Mouse (Mus musculus) MEL (cell line): ENCODE data around the gene Fmn2. TPM values are rescaled to one million over a fixed set of nuclear protein-coding genes. Genes with fewer than 3 reads are reported as not detected.

ENCODE experiments used
- DNase-seq: peaks from one replicate; pipeline ENCODE4 v3.0.0; 2011; ENCODE audit warnings: low read depth, low spot score
- H3K27ac ChIP-seq: 2 replicates; pipeline ENCODE4 v1.5.1; 2012; ENCODE audit warnings: low read depth, mild to moderate bottlenecking, control low read depth, low read length, moderate library complexity; ENCODE audit not compliant: control insufficient read depth
- H3K27me3 ChIP-seq, 2 experiments: fragments of 150-350 bp in 1 of 2; sonication (generic) in 1 of 2; 2 replicates each; pipeline ENCODE4 v1.6.1; 2012; ENCODE audit warnings: low read length in 2 of 2, mild to moderate bottlenecking in 2 of 2, improper control_type of control experiment in 1 of 2, moderate library complexity in 1 of 2; ENCODE audit not compliant: insufficient read depth in 2 of 2, control insufficient read depth in 1 of 2
- H3K36me3 ChIP-seq, 2 experiments: 2 replicates each; pipeline ENCODE4 v1.6.1; 2012 to 2014; ENCODE audit warnings: low read length in 2 of 2, improper control_type of control experiment in 1 of 2, inconsistent platforms in 1 of 2, mild to moderate bottlenecking in 1 of 2; ENCODE audit not compliant: insufficient read depth in 2 of 2, control insufficient read depth in 1 of 2
- H3K4me1 ChIP-seq, 2 experiments: fragments of 150-350 bp in 1 of 2; sonication (generic) in 1 of 2; 2 replicates each; pipeline ENCODE4 v1.6.1; 2012; ENCODE audit warnings: low read length in 2 of 2, improper control_type of control experiment in 1 of 2, mild to moderate bottlenecking in 1 of 2; ENCODE audit not compliant: insufficient read depth in 2 of 2, control insufficient read depth in 1 of 2
- H3K4me3 ChIP-seq, 2 experiments: fragments of 150-350 bp in 1 of 2; sonication (generic) in 1 of 2; 2 replicates each; pipeline ENCODE4 v1.5.1; 2012; ENCODE audit warnings: low read depth in 2 of 2, low read length in 2 of 2, mild to moderate bottlenecking in 2 of 2, moderate library complexity in 2 of 2, control low read depth in 1 of 2, improper control_type of control experiment in 1 of 2; ENCODE audit not compliant: control insufficient read depth in 1 of 2, insufficient read depth in 1 of 2
- H3K79me2 ChIP-seq: 2 replicates; pipeline ENCODE4 v1.6.1; 2012; ENCODE audit warnings: mild to moderate bottlenecking, low read length, moderate library complexity; ENCODE audit not compliant: control insufficient read depth, poor library complexity, insufficient read depth
- H3K9ac ChIP-seq: 2 replicates; pipeline ENCODE4 v1.6.1; 2012; ENCODE audit warnings: low read depth, mild to moderate bottlenecking, control low read depth, low read length, moderate library complexity; ENCODE audit not compliant: control insufficient read depth, poor library complexity, severe bottlenecking
- H3K9me3 ChIP-seq: fragments of 150-350 bp; sonication (generic); replicated peaks from 2 replicates; pipeline ENCODE4 v1.6.1; 2012; ENCODE audit warnings: mild to moderate bottlenecking, low read length, improper control_type of control experiment, moderate library complexity; ENCODE audit not compliant: insufficient read depth
- CHD1 ChIP-seq: IDR thresholded peaks from 2 replicates; pipeline ENCODE4 v1.6.1; 2012; ENCODE audit warnings: low read depth, mild to moderate bottlenecking, inconsistent platforms, low read length, improper control_type of control experiment
- CHD2 ChIP-seq: IDR thresholded peaks from 2 replicates; pipeline ENCODE4 v1.6.1; 2011; ENCODE audit warnings: low read length, improper control_type of control experiment
- GABPA ChIP-seq: IDR thresholded peaks from 2 replicates; pipeline ENCODE4 v1.6.1; 2012; ENCODE audit warnings: low read depth, mild to moderate bottlenecking, inconsistent platforms, low read length, improper control_type of control experiment, moderate library complexity
- GATA1 ChIP-seq: IDR thresholded peaks from 2 replicates; pipeline ENCODE4 v1.6.1; 2011; ENCODE audit warnings: low read depth, low read length, improper control_type of control experiment
- HCFC1 ChIP-seq: IDR thresholded peaks from 2 replicates; pipeline ENCODE4 v1.6.1; 2012; ENCODE audit warnings: low read depth, mild to moderate bottlenecking, inconsistent platforms, low read length, improper control_type of control experiment, moderate library complexity
- JUND ChIP-seq: IDR thresholded peaks from 2 replicates; pipeline ENCODE4 v1.6.1; 2011; ENCODE audit warnings: low read depth, mild to moderate bottlenecking, improper control_type of control experiment, low read length
- KAT2A ChIP-seq: conservative IDR thresholded peaks from 2 replicates; pipeline ENCODE4 v1.6.1; 2012; ENCODE audit warnings: low read depth, low read length, improper control_type of control experiment, inconsistent platforms
- MAZ ChIP-seq: IDR thresholded peaks from 2 replicates; pipeline ENCODE4 v1.6.1; 2012; ENCODE audit warnings: low read depth, mild to moderate bottlenecking, inconsistent platforms, low read length, improper control_type of control experiment
- MEF2A ChIP-seq: IDR thresholded peaks from 2 replicates; pipeline ENCODE4 v1.6.1; 2014; ENCODE audit warnings: low read depth, mild to moderate bottlenecking, inconsistent platforms, low read length, improper control_type of control experiment; ENCODE audit not compliant: poor library complexity, insufficient replicate concordance, severe bottlenecking; ENCODE audit errors: extremely low read depth
- MYC ChIP-seq: IDR thresholded peaks from 2 replicates; pipeline ENCODE4 v1.6.1; 2011; ENCODE audit warnings: low read depth, mild to moderate bottlenecking, low read length, improper control_type of control experiment, moderate library complexity
- NRF1 ChIP-seq: IDR thresholded peaks from 2 replicates; pipeline ENCODE4 v1.6.1; 2014; ENCODE audit warnings: low read depth, mild to moderate bottlenecking, inconsistent platforms, low read length, improper control_type of control experiment, moderate library complexity; ENCODE audit not compliant: poor library complexity, insufficient read depth, severe bottlenecking
- POLR2AphosphoS5 ChIP-seq: IDR thresholded peaks from 2 replicates; pipeline ENCODE4 v1.6.1; 2012; ENCODE audit warnings: low read depth, borderline replicate concordance, mild to moderate bottlenecking, inconsistent platforms, low read length, moderate library complexity, mixed read lengths
- RCOR1 ChIP-seq: IDR thresholded peaks from 2 replicates; pipeline ENCODE4 v1.6.1; 2012; ENCODE audit warnings: low read depth, mild to moderate bottlenecking, inconsistent platforms, low read length, improper control_type of control experiment
- TAL1 ChIP-seq: IDR thresholded peaks from 2 replicates; pipeline ENCODE4 v1.6.1; 2012; ENCODE audit warnings: mild to moderate bottlenecking, inconsistent platforms, low read length, moderate library complexity, mixed read lengths
- TCF12 ChIP-seq: IDR thresholded peaks from 2 replicates; pipeline ENCODE4 v1.6.1; 2014; ENCODE audit warnings: low read depth, mild to moderate bottlenecking, inconsistent platforms, low read length, improper control_type of control experiment, moderate library complexity
- ZKSCAN1 ChIP-seq: IDR thresholded peaks from 2 replicates; pipeline ENCODE4 v1.6.1; 2012; ENCODE audit warnings: low read depth, mild to moderate bottlenecking, inconsistent platforms, low read length, improper control_type of control experiment, moderate library complexity
- ZNF384 ChIP-seq: IDR thresholded peaks from 2 replicates; pipeline ENCODE4 v1.6.1; 2012; ENCODE audit warnings: low read depth, mild to moderate bottlenecking, inconsistent platforms, low read length, improper control_type of control experiment
- polyA plus RNA-seq, 2 experiments: library from polyadenylated mRNA; stranded (reverse) in 1 of 2; unstranded in 1 of 2; fragments of >175 nt in 1 of 2; fragments of >200 nt in 1 of 2; gene quantifications; 2 replicates each; pipeline versions ENCODE4 v1.2.1 to v1.2.4; 2012; ENCODE audit warnings: low replicate concordance in 2 of 2, low read depth in 1 of 2; ENCODE audit not compliant: insufficient read length in 2 of 2, insufficient read depth in 1 of 2, missing spikeins in 1 of 2
- total RNA-seq: library from RNA; depleted of rRNA; stranded (reverse); fragments of 300-350 nt; gene quantifications from 2 replicates; pipeline ENCODE4 v1.2.3, GENCODE M21; 2012

Gene Fmn2
- total and polyA plus RNA-seq, 3 experiments, result not detected

DNA sequence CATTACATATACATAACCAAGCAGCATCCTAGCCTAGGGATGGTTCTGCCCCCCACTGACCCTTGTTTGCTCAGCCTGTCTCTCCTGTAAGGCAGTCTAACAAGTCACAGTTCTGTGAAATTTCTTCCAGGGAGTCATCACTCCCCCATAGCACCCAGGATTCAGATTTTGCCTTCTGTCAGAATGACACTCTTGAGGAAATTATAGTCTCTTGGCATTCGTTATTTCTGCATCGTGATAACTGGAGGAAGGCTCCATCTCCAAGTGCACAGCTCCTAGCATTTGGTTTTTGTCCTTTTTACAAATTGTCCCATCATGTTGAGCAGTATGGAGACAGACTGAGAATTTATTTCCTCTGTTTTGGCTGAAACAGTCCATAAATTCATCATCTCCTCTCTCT, 56.9 kb downstream of the Fmn2 start:
- Histone ChIP-seq H3K79me2 (no peaks in the 10 kb centered on the region), H3K27me3 (no peaks in the 10 kb centered on the region; a peak in 1 of 4 replicates), H3K4me3 (no peak overlapping the region), H3K9ac (no peak overlapping the region), H3K9me3 (no peaks in the 10 kb centered on the region), H3K27ac (no peak overlapping the region), H3K4me1 (no peaks in the 10 kb centered on the region), H3K36me3 (no peaks in the 10 kb centered on the region)
- no peak for DNase-seq
- TF ChIP-seq RCOR1 (no peak), KAT2A (no peak), MAZ (no peak), ZKSCAN1 (no peak), ZNF384 (no peak), GABPA (no peak), HCFC1 (no peak), TAL1 (no peak)

DNA sequence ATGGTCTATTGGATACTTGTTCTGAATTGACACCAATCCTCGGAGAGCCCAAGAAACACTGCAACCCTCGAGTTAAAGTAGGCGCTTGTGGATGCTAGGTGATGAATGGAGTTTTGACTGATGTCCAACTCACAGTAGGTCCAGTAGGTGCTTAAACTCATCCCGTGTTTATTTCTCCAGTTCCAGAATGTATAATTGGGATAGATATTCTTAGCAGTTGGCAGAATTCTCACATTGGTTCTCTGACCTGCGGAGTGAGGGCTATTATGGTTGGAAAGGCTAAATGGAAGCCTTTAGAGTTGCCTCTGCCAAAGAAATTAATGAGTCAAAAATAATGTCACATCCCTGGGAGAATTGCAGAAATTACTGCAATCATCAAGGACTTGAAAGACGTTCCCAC, 62.9 kb downstream of the Fmn2 start:
- Histone ChIP-seq H3K4me1 (no peaks in the 10 kb centered on the region), H3K9me3 (no peaks in the 10 kb centered on the region), H3K4me3 (no peak overlapping the region)
- TF ChIP-seq NRF1, result no peak
- TF ChIP-seq POLR2AphosphoS5, result no peak
- TF ChIP-seq MYC, result no peak
- no peak for TF ChIP-seq JUND
- TF ChIP-seq HCFC1, result no peak
- TF ChIP-seq, all 39 proteins: peak for 0
- H3K27ac ChIP-seq, result no peak overlapping the region
- no peak overlapping the region for H3K9ac ChIP-seq
- H3K27me3 ChIP-seq, result no peaks in the 10 kb centered on the region
- H3K79me2 ChIP-seq, result no peaks in the 10 kb centered on the region
- no peak for DNase-seq
- H3K36me3 ChIP-seq, result no peaks in the 10 kb centered on the region

DNA sequence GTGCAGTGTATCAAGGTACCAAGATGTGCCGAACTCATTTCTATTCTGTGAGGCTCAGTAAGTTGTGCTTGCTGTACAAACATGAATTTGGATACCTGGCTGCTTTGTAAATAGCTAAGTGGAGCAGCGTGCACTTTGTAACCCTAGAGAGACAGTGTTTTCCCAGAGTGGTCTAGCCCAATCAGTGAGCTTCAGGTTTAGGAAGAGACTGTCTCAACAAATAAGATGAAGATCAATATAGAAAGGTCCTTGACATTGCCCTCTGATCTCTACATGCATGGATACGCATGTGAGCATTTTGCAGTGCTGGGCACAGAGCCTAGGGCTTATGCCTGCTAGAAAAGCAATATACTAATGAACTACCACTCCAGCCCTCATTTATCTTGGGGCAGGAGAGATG, 67.0 kb downstream of the Fmn2 start:
- no peaks in the 10 kb centered on the region for H3K27me3 ChIP-seq
- no peak overlapping the region for H3K9ac ChIP-seq
- no peak for DNase-seq
- H3K4me3 ChIP-seq, result no peak overlapping the region
- no peaks in the 10 kb centered on the region for H3K4me1 ChIP-seq
- H3K36me3 ChIP-seq, result no peaks in the 10 kb centered on the region
- H3K27ac ChIP-seq, result no peak overlapping the region
- no peaks in the 10 kb centered on the region for H3K79me2 ChIP-seq
- no peaks in the 10 kb centered on the region for H3K9me3 ChIP-seq
- TF ChIP-seq GATA1 (no peak), CHD2 (no peak), JUND (no peak), TCF12 (no peak), CHD1 (no peak), ZNF384 (no peak), MEF2A (no peak)
